7 mouse cellular contexts compared by ENCODE assay signal in the genomic region with DNA sequence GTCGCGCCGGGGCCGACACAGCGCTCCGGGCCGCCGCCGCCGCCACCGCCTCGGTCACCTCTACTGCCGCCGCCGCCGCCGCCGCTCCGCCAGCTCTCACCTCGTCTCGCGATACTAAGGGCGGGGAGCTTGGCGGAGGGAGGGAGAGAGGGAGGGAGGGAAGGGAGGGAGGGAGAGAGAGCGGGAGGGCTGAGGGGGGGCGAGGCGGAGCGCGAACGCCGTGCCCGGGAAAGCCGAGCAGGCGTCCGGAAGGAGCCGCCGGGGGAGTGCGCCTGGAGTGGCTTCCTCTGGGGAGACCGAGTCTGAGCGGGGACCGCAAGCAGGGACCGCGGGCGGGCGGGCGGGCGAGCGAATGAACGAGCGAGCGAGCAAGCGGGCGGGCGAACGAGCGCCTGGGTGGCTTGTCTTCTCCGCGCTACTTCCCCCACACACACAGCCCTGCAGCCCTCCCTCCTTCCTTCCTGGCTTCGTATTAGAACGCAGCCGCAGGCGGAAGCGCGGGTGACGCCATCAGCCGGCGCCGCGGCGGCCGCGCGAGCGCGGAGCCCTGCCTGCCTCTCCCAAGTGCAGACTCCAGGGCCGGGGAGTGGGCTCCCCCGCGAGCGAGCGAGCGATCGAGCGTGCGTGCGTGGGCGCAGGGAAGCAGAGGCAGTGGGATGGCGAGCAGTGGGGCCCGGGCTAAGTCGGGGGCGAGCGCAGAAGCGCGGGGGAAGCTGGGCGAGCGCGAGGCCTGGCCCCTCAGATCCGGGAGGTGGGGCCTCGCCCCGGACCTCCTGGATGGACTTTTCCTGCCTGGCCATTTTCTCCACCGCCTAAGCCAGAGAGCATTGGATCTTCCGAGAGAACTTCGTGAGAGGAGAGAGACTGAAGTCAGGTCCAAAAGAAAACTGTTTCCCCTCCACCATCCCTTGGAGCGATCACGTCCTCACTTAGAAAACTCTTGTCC. TPM values are rescaled to one million over a fixed set of nuclear protein-coding genes. Genes with fewer than 3 reads are reported as not detected.
DNase-seq lines count a peak whose midpoint lies in the region; ATAC-seq lines count a peak whose summit lies in the region.

Ankrd17 (minus strand) TSS at position 457 of the 946 bp plus-strand sequence.

- peak; percentile 95 for ATAC-seq in intestine, embryonic 16.5 days
- peak; percentile 95 for ATAC-seq in midbrain, embryonic 11.5 days (ENCODE audit: low FRiP score)

- WGBS in intestine, embryonic 16.5 days = under 1% methylated on average over 71 of the region's 104 CpGs
- WGBS in midbrain, embryonic 11.5 days = under 1% methylated on average over 77 of the region's 104 CpGs

- peak within 1 kb of the TSS; percentile 96 for H3K4me3 ChIP-seq in intestine, embryonic 16.5 days (ENCODE audit: low read length)
- peak within 1 kb of the TSS; percentile 97 for H3K4me3 ChIP-seq in midbrain, embryonic 11.5 days (ENCODE audit: low read depth, low read length)

- H3K9ac ChIP-seq in intestine, embryonic 16.5 days (ENCODE audit: low read depth, low read length) = peak within 1 kb of the TSS; percentile 99
- H3K9ac ChIP-seq in midbrain, embryonic 11.5 days (ENCODE audit: low read length) = peak within 1 kb of the TSS; percentile 97

- DNase-seq in adrenal gland, adult 18-20 months (ENCODE audit: low spot score in 2 of 2) = peak; percentile 86 to 87
- peak; percentile 93 for DNase-seq in embryo, embryonic 11 days
- peak; percentile 82 to 86 for DNase-seq in gastrocnemius, postnatal 36 days
- DNase-seq in left cerebral cortex, postnatal 36 days (ENCODE audit: low spot score in 2 of 2) = peak; percentile 93 to 96
- peak; percentile 99 for DNase-seq in midbrain, embryonic 11.5 days (ENCODE audit: low spot score, missing footprints)
- DNase-seq in skeletal muscle tissue, adult 2 months (ENCODE audit: low read depth, low spot score) = peak; percentile 92

- H3K27me3 ChIP-seq in intestine, embryonic 16.5 days (replicated peaks; ENCODE audit: control insufficient read depth, insufficient read depth, low read length) = no peaks in the 10 kb centered on the region
- no peaks in the 10 kb centered on the region for H3K27me3 ChIP-seq in midbrain, embryonic 11.5 days (ENCODE audit: control insufficient read depth, insufficient read depth, low read length)

- H3K27ac ChIP-seq in intestine, embryonic 16.5 days (ENCODE audit: low read length) = peak within 1 kb of the TSS; percentile 100
- H3K27ac ChIP-seq in midbrain, embryonic 11.5 days (ENCODE audit: low read depth, low read length) = peak within 1 kb of the TSS; percentile 95

- H3K36me3 ChIP-seq in intestine, embryonic 16.5 days (ENCODE audit: control insufficient read depth, insufficient read depth, low read length) = no peaks in the 10 kb centered on the region
- no peaks in the 10 kb centered on the region for H3K36me3 ChIP-seq in midbrain, embryonic 11.5 days (ENCODE audit: control insufficient read depth, insufficient read depth, low read length)

- H3K4me2 ChIP-seq in intestine, embryonic 16.5 days (ENCODE audit: low read depth, low read length) = peak within 1 kb of the TSS; percentile 65
- peak within 1 kb of the TSS; percentile 61 for H3K4me2 ChIP-seq in midbrain, embryonic 11.5 days

- peaks cover 13% of the 10 kb centered on the region for H3K4me1 ChIP-seq in intestine, embryonic 16.5 days (ENCODE audit: control insufficient read depth, insufficient read depth, low read length)
- peaks cover 9% of the 10 kb centered on the region for H3K4me1 ChIP-seq in midbrain, embryonic 11.5 days (ENCODE audit: control insufficient read depth, insufficient read depth, low read length)

- no peaks in the 10 kb centered on the region for H3K9me3 ChIP-seq in intestine, embryonic 16.5 days (ENCODE audit: control insufficient read depth, low read length)
- no peaks in the 10 kb centered on the region for H3K9me3 ChIP-seq in midbrain, embryonic 11.5 days (ENCODE audit: control insufficient read depth, low read length)

- intact Hi-C loops in gastrocnemius, postnatal 36 days (cut with DNase I) = loop anchor here (1.0 to 5.0 kb wide), 2 partner anchors 84 to 143 kb away; no protein-coding TSS in a partner anchor
- intact Hi-C loops in left cerebral cortex, postnatal 36 days (cut with DNase I) = loop anchor here (1.0 kb wide), 1 partner anchor 142 kb away; the partner anchor contains the start of gene Cox18

RNA-seq across cellular contexts. Expression of gene Ankrd17, which starts in this region (rescaled TPM):
- 10 to 100 TPM; 75.6 to 89.5 TPM for total RNA-seq in adrenal gland, adult 18-20 months (2021)
- 10 to 100 TPM; 39.8 to 45.8 TPM for total RNA-seq in gastrocnemius, postnatal 36 days (2021)
- 16.1 and 17.8 TPM in 2 replicates for polyA plus RNA-seq in intestine, embryonic 16.5 days (2015; fragmentation: Nextera tagmentation; extraction: Ambion mirVana)
- 100 to 1,000 TPM in 1 of 2 experiments, 10 to 100 TPM in 1; 99.3 to 127 TPM for total RNA-seq in left cerebral cortex, postnatal 36 days (2021)
- polyA plus RNA-seq in midbrain, embryonic 11.5 days (2014; fragmentation: Nextera tagmentation; extraction: Ambion mirVana) = 27.7 and 30.5 TPM in 2 replicates

Comparison
In these comparisons a context has a peak if more than half of its experiments do, and no peak if none do; other contexts are left out.
1. Peak in every context shown above with its lines: DNase-seq, ATAC-seq, H3K4me3 ChIP-seq and H3K27ac ChIP-seq.